Mouse (Mus musculus) bone marrow macrophage, adult 2 months (primary cell): ENCODE measurements around the gene Rhot1.

Experiments used
- CTCF ChIP-seq: IDR thresholded peaks from 2 replicates; pipeline ENCODE4 v1.5.1; 2012; ENCODE audit warnings: low read depth, mild to moderate bottlenecking, low read length, moderate library complexity
- POLR2A ChIP-seq: IDR thresholded peaks from 2 replicates; pipeline ENCODE4 v1.6.1; 2012; ENCODE audit warnings: mild to moderate bottlenecking, low read depth, low read length, borderline replicate concordance

- TF ChIP-seq CTCF, result no peak
- TF ChIP-seq POLR2A, result no peak
These were observed 105.1 kb downstream of the Rhot1 start for GRCm38 (mm10) chr11:80313944-80314343.
